Mouse (Mus musculus) neural tube, embryonic 14.5 days (tissue): Measurements from ENCODE around the gene Parp16. TPM values are rescaled to one million over a fixed set of nuclear protein-coding genes. Genes with fewer than 3 reads are reported as not detected.

Source experiments
- ATAC-seq: fragments of 200-750 bp; cut with Nextera tagmentation; 2 replicates; pipeline ENCODE4 v1.8.0; 2017; ENCODE audit warnings: low read depth, mild to moderate bottlenecking, moderate TSS enrichment, moderate library complexity
- H3K27ac ChIP-seq: fragments of 300-500 bp; sonication (generic); 2 replicates; pipeline ENCODE4 v1.5.1; 2014; ENCODE audit warnings: low read depth, mild to moderate bottlenecking, control low read depth, low read length, moderate library complexity, mixed read lengths
- H3K27me3 ChIP-seq: fragments of 300-500 bp; sonication (generic); 2 replicates; pipeline ENCODE4 v1.6.1; 2014; ENCODE audit warnings: low read length; ENCODE audit not compliant: control insufficient read depth, insufficient read depth
- H3K36me3 ChIP-seq: fragments of 300-500 bp; sonication (generic); 2 replicates; pipeline ENCODE4 v1.6.1; 2014; ENCODE audit warnings: low read length, mixed read lengths; ENCODE audit not compliant: control insufficient read depth, insufficient read depth
- H3K4me1 ChIP-seq: fragments of 300-500 bp; sonication (generic); 2 replicates; pipeline ENCODE4 v1.6.1; 2014; ENCODE audit warnings: low read length; ENCODE audit not compliant: control insufficient read depth, insufficient read depth
- H3K4me2 ChIP-seq: fragments of 300-500 bp; sonication (generic); 2 replicates; pipeline ENCODE4 v1.6.1; 2014; ENCODE audit warnings: mild to moderate bottlenecking, low read depth, low read length, control low read depth
- H3K4me3 ChIP-seq: fragments of 300-500 bp; sonication (generic); 2 replicates; pipeline ENCODE4 v1.5.1; 2014; ENCODE audit warnings: low read depth, low read length, control low read depth, mixed read lengths
- H3K9ac ChIP-seq: fragments of 300-500 bp; sonication (generic); replicated peaks from 2 replicates; pipeline ENCODE4 v1.6.1; 2014; ENCODE audit warnings: low read depth, mild to moderate bottlenecking, control low read depth, low read length, mixed read lengths
- H3K9me3 ChIP-seq: fragments of 300-500 bp; sonication (generic); 2 replicates; pipeline ENCODE4 v1.6.1; 2016; ENCODE audit warnings: low read length; ENCODE audit not compliant: control insufficient read depth
- WGBS: fragments of 180-500 bp; shearing (Covaris S2); extraction: QIAGEN DNeasy Blood & Tissue Kit; methylation state at CpG from one replicate; pipeline ENCODE4 v1.1.7; 2014; 5-methylcytosine and 5-hydroxymethylcytosine counted together
- polyA plus RNA-seq: library from polyadenylated mRNA; unstranded; fragments of >200 nt; fragmentation: Nextera tagmentation; extraction: Ambion mirVana; gene quantifications from 2 replicates; pipeline ENCODE4 v1.2.1, GENCODE M21; 2014

Parp16 gene
- 5.3 and 6.7 TPM in 2 replicates for polyA plus RNA-seq

GRCm38 (mm10) chr9:65195053-65195452 is at the start of gene Parp16:
Gene Parp16 (plus strand): TSS chr9:65195353.
- no peak within 1 kb of the TSS for H3K4me2 ChIP-seq

GRCm38 (mm10) chr9:65146001-65146400 is 49.2 kb upstream of the Parp16 start:
- peak; percentile 19; the same call in 1 of the 2 replicates for ATAC-seq
- H3K4me3 ChIP-seq: no peak overlapping the region
- H3K4me2 ChIP-seq: no peak overlapping the region
- H3K9ac ChIP-seq: no peak overlapping the region
- H3K27me3 ChIP-seq: no peaks in the 10 kb centered on the region
- H3K9me3 ChIP-seq: no peaks in the 10 kb centered on the region
- peaks cover 12% of the 10 kb centered on the region; the same call in 1 of the 2 replicates for H3K36me3 ChIP-seq
- 23% methylated on average over 5 of the region's 5 CpGs for WGBS
- H3K27ac ChIP-seq: peak overlapping the region; percentile 29; the same call in 1 of the 2 replicates
- H3K4me1 ChIP-seq: peaks cover 23% of the 10 kb centered on the region

More at GRCm38 (mm10) chr9:65195053-65195452, at the start of gene Parp16:
- H3K9ac ChIP-seq: 0 out of 2 replicates have a peak within 1 kb of the TSS, but pooled peaks have one; percentile 7
- no peak for ATAC-seq
- no peak within 1 kb of the TSS for H3K4me3 ChIP-seq
- H3K36me3 ChIP-seq: no peaks in the 10 kb centered on the region
- peak within 1 kb of the TSS; percentile 68 for H3K27ac ChIP-seq
- peaks cover 9% of the 10 kb centered on the region; the same call in 1 of the 2 replicates for H3K4me1 ChIP-seq
- no peaks in the 10 kb centered on the region for H3K27me3 ChIP-seq
- 76% methylated on average over 4 of the region's 4 CpGs for WGBS
- H3K9me3 ChIP-seq: no peaks in the 10 kb centered on the region

- ATAC-seq: no peak
- Histone ChIP-seq H3K4me1 (peaks cover 19% of the 10 kb centered on the region), H3K4me3 (no peak overlapping the region), H3K9ac (no peak overlapping the region), H3K9me3 (no peaks in the 10 kb centered on the region), H3K27ac (no peak overlapping the region), H3K4me2 (no peak overlapping the region), H3K27me3 (no peaks in the 10 kb centered on the region), H3K36me3 (peaks cover 12% of the 10 kb centered on the region; the same call in 1 of the 2 replicates)
- 88% methylated on average over 7 of the region's 7 CpGs for WGBS
Observed at GRCm38 (mm10) chr9:65148507-65148906, 46.6 kb upstream of the Parp16 start.

- Histone ChIP-seq H3K4me1 (peaks cover 39% of the 10 kb centered on the region), H3K4me3 (no peak overlapping the region), H3K4me2 (no peak overlapping the region; the same call in 1 of the 2 replicates), H3K27ac (peak overlapping the region; percentile 88), H3K9me3 (no peaks in the 10 kb centered on the region), H3K27me3 (no peaks in the 10 kb centered on the region), H3K36me3 (peaks cover 6% of the 10 kb centered on the region; the same call in 1 of the 2 replicates), H3K9ac (no peak overlapping the region)
- ATAC-seq: peak; percentile 54
- 13% methylated on average over 6 of the region's 6 CpGs for WGBS
Observed at GRCm38 (mm10) chr9:65152711-65153330, 42.3 kb upstream of the Parp16 start.

GRCm38 (mm10) chr9:65153331-65153711 is 41.8 kb upstream of the Parp16 start:
- H3K9ac ChIP-seq: no peak overlapping the region
- H3K4me3 ChIP-seq: no peak overlapping the region
- no peak overlapping the region; the same call in 1 of the 2 replicates for H3K4me2 ChIP-seq
- no peaks in the 10 kb centered on the region for H3K9me3 ChIP-seq
- peak; percentile 71 for ATAC-seq
- H3K36me3 ChIP-seq: peaks cover 6% of the 10 kb centered on the region; the same call in 1 of the 2 replicates
- H3K4me1 ChIP-seq: peaks cover 39% of the 10 kb centered on the region
- 5% methylated on average over 5 of the region's 5 CpGs for WGBS
- peak overlapping the region; percentile 88 for H3K27ac ChIP-seq
- no peaks in the 10 kb centered on the region for H3K27me3 ChIP-seq

- no peaks in the 10 kb centered on the region for H3K27me3 ChIP-seq
- no peak overlapping the region for H3K27ac ChIP-seq
- 64% methylated on average over 9 of the region's 9 CpGs for WGBS
- no peak overlapping the region for H3K9ac ChIP-seq
- H3K4me1 ChIP-seq: peaks cover 41% of the 10 kb centered on the region
- ATAC-seq: no peak
- no peak overlapping the region for H3K4me3 ChIP-seq
- H3K36me3 ChIP-seq: no peaks in the 10 kb centered on the region
- H3K4me2 ChIP-seq: no peak overlapping the region
- no peaks in the 10 kb centered on the region for H3K9me3 ChIP-seq
Observed at GRCm38 (mm10) chr9:65154692-65155455, 40.3 kb upstream of the Parp16 start.

GRCm38 (mm10) chr9:65156604-65157003 is 38.5 kb upstream of the Parp16 start:
- Histone ChIP-seq H3K4me3 (no peak overlapping the region), H3K4me1 (peaks cover 49% of the 10 kb centered on the region), H3K9ac (no peak overlapping the region), H3K27me3 (no peaks in the 10 kb centered on the region), H3K27ac (peak overlapping the region; percentile 70), H3K4me2 (peak overlapping the region; percentile 22; the same call in 1 of the 2 replicates), H3K36me3 (no peaks in the 10 kb centered on the region), H3K9me3 (no peaks in the 10 kb centered on the region)
- 2% methylated on average over 8 of the region's 8 CpGs for WGBS
- peak; percentile 57 for ATAC-seq

GRCm38 (mm10) chr9:65157631-65158030 is 37.5 kb upstream of the Parp16 start:
- 54% methylated on average over 6 of the region's 6 CpGs for WGBS
- H3K4me1 ChIP-seq: peaks cover 54% of the 10 kb centered on the region
- ATAC-seq: no peak

GRCm38 (mm10) chr9:65161188-65161587 is 34.0 kb upstream of the Parp16 start:
- Histone ChIP-seq H3K36me3 (no peaks in the 10 kb centered on the region), H3K4me2 (no peak overlapping the region), H3K4me1 (peaks cover 43% of the 10 kb centered on the region), H3K4me3 (no peak overlapping the region), H3K9me3 (no peaks in the 10 kb centered on the region), H3K9ac (no peak overlapping the region), H3K27ac (no peak overlapping the region; the same call in 1 of the 2 replicates), H3K27me3 (no peaks in the 10 kb centered on the region)
- ATAC-seq: no peak
- 17% methylated on average over 4 of the region's 4 CpGs for WGBS

More at GRCm38 (mm10) chr9:65157631-65158030, 37.5 kb upstream of the Parp16 start:
- H3K36me3 ChIP-seq: no peaks in the 10 kb centered on the region
- H3K9ac ChIP-seq: no peak overlapping the region
- no peak overlapping the region for H3K4me3 ChIP-seq
- no peaks in the 10 kb centered on the region for H3K9me3 ChIP-seq
- no peak overlapping the region for H3K4me2 ChIP-seq
- H3K27me3 ChIP-seq: no peaks in the 10 kb centered on the region
- H3K27ac ChIP-seq: no peak overlapping the region
